In the genomic region with DNA sequence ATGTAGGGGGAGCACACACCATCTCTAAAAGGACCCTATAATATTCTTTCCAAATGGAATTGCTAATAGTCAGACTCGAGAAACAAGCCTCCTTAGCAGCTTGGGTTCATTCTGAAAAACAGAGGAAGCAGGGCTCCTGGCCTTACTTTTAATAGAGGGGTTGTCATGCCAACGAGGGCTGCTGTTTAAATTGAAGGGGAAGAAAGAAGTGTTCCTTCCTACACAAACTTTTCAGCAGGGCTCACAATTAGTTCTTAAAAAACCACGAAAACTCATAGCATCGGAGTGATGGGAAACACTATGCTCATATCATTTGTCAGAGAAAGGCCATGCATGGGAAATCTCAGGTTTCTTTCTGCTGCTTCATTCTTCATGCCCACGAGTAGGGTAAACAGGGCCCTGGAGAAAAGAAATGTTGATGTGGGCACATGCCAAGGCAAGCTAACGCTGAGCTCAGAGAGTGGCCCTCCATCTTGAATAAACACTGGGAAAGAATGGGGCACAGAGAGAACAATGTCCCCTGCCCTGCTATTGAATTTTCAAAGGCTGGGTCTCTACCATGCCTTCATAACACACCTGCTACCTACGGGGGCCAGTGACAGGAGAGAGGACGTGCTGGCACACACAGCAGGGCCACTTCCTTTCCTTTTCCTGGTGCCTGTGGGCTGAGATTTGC, we compare ENCODE assay signal across 10 mouse cellular contexts.
DNase-seq lines count a peak whose midpoint lies in the region; ATAC-seq lines count a peak whose summit lies in the region.
"Had no signal": no experiment of that assay in that cellular context is flagged by ENCODE, and none has a peak within 500 bp of the region (broad histone marks: within the 10 kb centered on the region; RNA-seq: fewer than 3 reads in every experiment).

No protein-coding gene starts in this region.

- peaks cover 13% of the 10 kb centered on the region for H3K4me1 ChIP-seq in hindbrain, embryonic 10.5 days (replicated peaks)
- H3K4me1 ChIP-seq in hindbrain, embryonic 12.5 days: peaks cover 15% of the 10 kb centered on the region
- H3K4me1 ChIP-seq in limb, embryonic 15.5 days: peaks cover 14% of the 10 kb centered on the region
- H3K4me1 ChIP-seq in liver, embryonic 11.5 days (replicated peaks; ENCODE audit: control insufficient read depth, insufficient read depth, low read length): no peaks in the 10 kb centered on the region

- H3K4me2 ChIP-seq in hindbrain, embryonic 12.5 days (replicated peaks): no peak overlapping the region
- no peak overlapping the region for H3K4me2 ChIP-seq in limb, embryonic 15.5 days
- no peak overlapping the region for H3K4me2 ChIP-seq in liver, embryonic 11.5 days

- WGBS in hindbrain, embryonic 10.5 days: 74% methylated on average over 8 of the region's 8 CpGs
- WGBS in hindbrain, embryonic 12.5 days: 59% methylated on average over 8 of the region's 8 CpGs
- WGBS in limb, embryonic 15.5 days: 57% methylated on average over 8 of the region's 8 CpGs
- 86% methylated on average over 8 of the region's 8 CpGs for WGBS in liver, embryonic 11.5 days

- H3K4me3 ChIP-seq in hindbrain, embryonic 10.5 days: no peak overlapping the region
- H3K4me3 ChIP-seq in hindbrain, embryonic 12.5 days: no peak overlapping the region
- H3K4me3 ChIP-seq in limb, embryonic 15.5 days: no peak overlapping the region
- H3K4me3 ChIP-seq in liver, embryonic 11.5 days (ENCODE audit: low read depth, low read length): no peak overlapping the region

- H3K9ac ChIP-seq in hindbrain, embryonic 12.5 days: no peak overlapping the region
- no peak overlapping the region for H3K9ac ChIP-seq in limb, embryonic 15.5 days
- H3K9ac ChIP-seq in liver, embryonic 11.5 days (ENCODE audit: low read depth, low read length): no peak overlapping the region

- DNase-seq in hindbrain, embryonic 10.5 days (ENCODE audit: low spot score): no peak
- DNase-seq in right cerebral cortex, adult 18-20 months: peak; percentile 64
- DNase-seq in right cerebral cortex, postnatal 25 days: no peak
- no peak for DNase-seq in urinary bladder, adult 18-20 months (ENCODE audit: low spot score in 2 of 2)
- DNase-seq in liver, embryonic 11.5 days (ENCODE audit: low spot score): no peak
- no peak for DNase-seq in embryo, embryonic 10 days (ENCODE audit: low spot score)
- DNase-seq: adrenal gland, postnatal 25 days had no signal

- H3K27me3 ChIP-seq in hindbrain, embryonic 10.5 days (ENCODE audit: insufficient read depth, poor library complexity, severe bottlenecking): no peaks in the 10 kb centered on the region
- H3K27me3 ChIP-seq in hindbrain, embryonic 12.5 days: no peaks in the 10 kb centered on the region
- H3K27me3 ChIP-seq in limb, embryonic 15.5 days: no peaks in the 10 kb centered on the region
- no peaks in the 10 kb centered on the region for H3K27me3 ChIP-seq in liver, embryonic 11.5 days (replicated peaks; ENCODE audit: control insufficient read depth, insufficient read depth, low read length)

- H3K36me3 ChIP-seq in hindbrain, embryonic 10.5 days: peaks cover 62% of the 10 kb centered on the region
- peaks cover 26% of the 10 kb centered on the region for H3K36me3 ChIP-seq in hindbrain, embryonic 12.5 days
- H3K36me3 ChIP-seq in limb, embryonic 15.5 days: peaks cover 44% of the 10 kb centered on the region
- peaks cover 3% of the 10 kb centered on the region; the same call in 1 of the 2 replicates for H3K36me3 ChIP-seq in liver, embryonic 11.5 days (ENCODE audit: control insufficient read depth, insufficient read depth, low read length)

- no peak for ATAC-seq in hindbrain, embryonic 12.5 days (ENCODE audit: low FRiP score)
- no peak for ATAC-seq in limb, embryonic 15.5 days (ENCODE audit: insufficient number of reproducible peaks, low FRiP score, low TSS enrichment, low read depth)
- ATAC-seq in liver, embryonic 11.5 days (replicated peaks; ENCODE audit: low FRiP score): no peak

- H3K27ac ChIP-seq in hindbrain, embryonic 10.5 days: 0 out of 2 replicates have a peak overlapping the region, but pooled peaks have one; percentile 4
- no peak overlapping the region; the same call in 1 of the 2 replicates for H3K27ac ChIP-seq in hindbrain, embryonic 12.5 days
- H3K27ac ChIP-seq in limb, embryonic 15.5 days: peak overlapping the region; percentile 47; the same call in 1 of the 2 replicates
- no peak overlapping the region for H3K27ac ChIP-seq in liver, embryonic 11.5 days (ENCODE audit: low read depth, low read length)
- H3K27ac ChIP-seq: macrophage had no signal

- peaks cover 3% of the 10 kb centered on the region; the same call in 1 of the 2 replicates for H3K9me3 ChIP-seq in hindbrain, embryonic 10.5 days
- H3K9me3 ChIP-seq in hindbrain, embryonic 12.5 days (replicated peaks): no peaks in the 10 kb centered on the region
- no peaks in the 10 kb centered on the region for H3K9me3 ChIP-seq in limb, embryonic 15.5 days
- no peaks in the 10 kb centered on the region for H3K9me3 ChIP-seq in liver, embryonic 11.5 days (ENCODE audit: control insufficient read depth, low read length)

Comparison
In these comparisons a context has a peak if more than half of its experiments do, and no peak if none do; other contexts are left out.
1. H3K27ac ChIP-seq: peak in hindbrain, embryonic 10.5 days (single experiment) and limb, embryonic 15.5 days (single experiment); none in hindbrain, embryonic 12.5 days (single experiment) and liver, embryonic 11.5 days (single experiment).